Mouse (Mus musculus) heart, postnatal 0 days (tissue): ENCODE data around the gene Hexb. TPM values are rescaled to one million over a fixed set of nuclear protein-coding genes. Genes with fewer than 3 reads are reported as not detected.
A peak's percentile ranks its signal among the peaks of the same experiment; 100 is the strongest.

Experiments
- ATAC-seq: fragments of 200-750 bp; cut with Nextera tagmentation; 2 replicates; pipeline ENCODE4 v1.8.0; 2017; ENCODE audit warnings: low read depth, moderate number of reproducible peaks, moderate library complexity; ENCODE audit not compliant: insufficient read depth
- DNase-seq: peaks from one replicate; pipeline ENCODE4 v3.0.0-alpha.2; 2016; ENCODE audit warnings: low spot score
- H3K27ac ChIP-seq: fragments of 300-500 bp; sonication (generic); 2 replicates; pipeline ENCODE4 v1.5.1; 2014; ENCODE audit warnings: low read depth, mild to moderate bottlenecking
- H3K27me3 ChIP-seq: fragments of 300-500 bp; sonication (generic); 2 replicates; pipeline ENCODE4 v1.6.1; 2014; ENCODE audit warnings: low read length, mixed read lengths; ENCODE audit not compliant: control insufficient read depth, insufficient read depth
- H3K36me3 ChIP-seq: fragments of 300-500 bp; sonication (generic); replicated peaks from 2 replicates; pipeline ENCODE4 v1.6.1; 2014; ENCODE audit warnings: low read length, mixed read lengths; ENCODE audit not compliant: control insufficient read depth, insufficient read depth
- H3K4me1 ChIP-seq: fragments of 300-500 bp; sonication (generic); 2 replicates; pipeline ENCODE4 v1.6.1; 2014; ENCODE audit warnings: antibody characterized with exemption; ENCODE audit not compliant: control insufficient read depth, insufficient read depth
- H3K4me2 ChIP-seq: fragments of 300-500 bp; sonication (generic); 2 replicates; pipeline ENCODE4 v1.6.1; 2014; ENCODE audit warnings: low read depth, mild to moderate bottlenecking, low read length, moderate library complexity
- H3K4me3 ChIP-seq: fragments of 300-500 bp; sonication (generic); 2 replicates; pipeline ENCODE4 v1.5.1; 2014; ENCODE audit warnings: low read depth, low read length
- H3K9ac ChIP-seq: fragments of 300-500 bp; sonication (generic); replicated peaks from 2 replicates; pipeline ENCODE4 v1.6.1; 2014; ENCODE audit warnings: low read depth, low read length, mixed read lengths
- H3K9me3 ChIP-seq: fragments of 300-500 bp; sonication (generic); replicated peaks from 2 replicates; pipeline ENCODE4 v1.6.1; 2016; ENCODE audit warnings: low read length; ENCODE audit not compliant: control insufficient read depth
- CTCF ChIP-seq: IDR thresholded peaks from 2 replicates; pipeline ENCODE4 v1.5.1; 2016; ENCODE audit warnings: antibody characterized with exemption, control low read depth, low read depth
- EP300 ChIP-seq: IDR thresholded peaks from 2 replicates; pipeline ENCODE4 v1.6.1; 2016; ENCODE audit warnings: antibody characterized with exemption, low read depth
- WGBS: fragments of 180-500 bp; shearing (Covaris S2); extraction: QIAGEN DNeasy Blood & Tissue Kit; methylation state at CpG from one replicate; pipeline ENCODE4 v1.1.7; 2014; 5-methylcytosine and 5-hydroxymethylcytosine counted together
- polyA plus RNA-seq: library from polyadenylated mRNA; unstranded; fragments of >200 nt; fragmentation: Nextera tagmentation; extraction: Ambion mirVana; gene quantifications from 2 replicates; pipeline ENCODE4 v1.2.1, GENCODE M21; 2015
- total RNA-seq: library from RNA; depleted of rRNA; stranded (reverse); fragments of >200 nt; gene quantifications from 2 replicates; pipeline ENCODE4 v1.2.3, GENCODE M21; 2014; ENCODE audit warnings: low replicate concordance

Gene Hexb
- total and polyA plus RNA-seq, 2 experiments from 2014 or later = 21.4 to 21.9 TPM

GRCm38 (mm10) chr13:97199123-97199522 lies 966 bp upstream of the Hexb start:
- Histone ChIP-seq H3K27me3 (no peaks in the 10 kb centered on the region), H3K9ac (no peak overlapping the region), H3K36me3 (no peaks in the 10 kb centered on the region), H3K4me1 (no peaks in the 10 kb centered on the region), H3K4me2 (no peak overlapping the region), H3K27ac (no peak overlapping the region), H3K9me3 (no peaks in the 10 kb centered on the region), H3K4me3 (no peak overlapping the region)
- ATAC-seq (no peak), DNase-seq (no peak)
- 74% methylated on average over 2 of the region's 2 CpGs for WGBS
- TF ChIP-seq EP300 (no peak), CTCF (no peak)

- H3K27me3 ChIP-seq = no peaks in the 10 kb centered on the region
Measured at GRCm38 (mm10) chr13:97196925-97197218, 1.3 kb downstream of the Hexb start.

GRCm38 (mm10) chr13:97196186-97196924 lies 1.8 kb downstream of the Hexb start:
- H3K27me3 ChIP-seq = no peaks in the 10 kb centered on the region
- H3K4me3 ChIP-seq = no peak overlapping the region
- WGBS = 82% methylated on average over 12 of the region's 12 CpGs
- H3K9ac ChIP-seq = no peak overlapping the region
- ATAC-seq (no peak), DNase-seq (no peak)
- TF ChIP-seq CTCF (no peak), EP300 (no peak)
- H3K4me2 ChIP-seq = no peak overlapping the region
- no peaks in the 10 kb centered on the region for H3K4me1 ChIP-seq
- no peaks in the 10 kb centered on the region for H3K9me3 ChIP-seq
- H3K36me3 ChIP-seq = no peaks in the 10 kb centered on the region
- no peak overlapping the region for H3K27ac ChIP-seq

More at GRCm38 (mm10) chr13:97196925-97197218, 1.3 kb downstream of the Hexb start:
- H3K4me1 ChIP-seq = no peaks in the 10 kb centered on the region
- ATAC-seq (no peak), DNase-seq (no peak)
- no peaks in the 10 kb centered on the region for H3K36me3 ChIP-seq
- no peak overlapping the region for H3K9ac ChIP-seq
- TF ChIP-seq CTCF (no peak), EP300 (no peak)
- no peak overlapping the region for H3K4me2 ChIP-seq
- WGBS = 90% methylated on average over 2 of the region's 2 CpGs
- no peak overlapping the region for H3K27ac ChIP-seq
- no peak overlapping the region for H3K4me3 ChIP-seq
- H3K9me3 ChIP-seq = no peaks in the 10 kb centered on the region

GRCm38 (mm10) chr13:97193420-97193819 lies 4.7 kb downstream of the Hexb start:
- no peaks in the 10 kb centered on the region for H3K4me1 ChIP-seq
- 0 out of 2 replicates have a peak, but pooled peaks cover 3% of the 10 kb centered on the region for H3K36me3 ChIP-seq
- no peak for ATAC-seq
- H3K9ac ChIP-seq = no peak overlapping the region
- no peak overlapping the region for H3K4me3 ChIP-seq
- H3K9me3 ChIP-seq = no peaks in the 10 kb centered on the region
- no peaks in the 10 kb centered on the region for H3K27me3 ChIP-seq
- H3K4me2 ChIP-seq = no peak overlapping the region
- no peak for TF ChIP-seq CTCF
- peak; percentile 51 for DNase-seq
- WGBS = 41% methylated on average over 7 of the region's 7 CpGs
- H3K27ac ChIP-seq = no peak overlapping the region

GRCm38 (mm10) chr13:97192649-97193048 lies 5.5 kb downstream of the Hexb start:
- Histone ChIP-seq H3K4me2 (no peak overlapping the region), H3K9me3 (no peaks in the 10 kb centered on the region), H3K4me3 (no peak overlapping the region), H3K27me3 (no peaks in the 10 kb centered on the region), H3K4me1 (0 out of 2 replicates have a peak, but pooled peaks cover 4% of the 10 kb centered on the region), H3K36me3 (0 out of 2 replicates have a peak, but pooled peaks cover 4% of the 10 kb centered on the region), H3K9ac (no peak overlapping the region), H3K27ac (no peak overlapping the region)
- WGBS = 93% methylated on average over 11 of the region's 11 CpGs
- ATAC-seq (no peak), DNase-seq (no peak)
- no peak for TF ChIP-seq CTCF

GRCm38 (mm10) chr13:97187693-97188092 lies 10.5 kb downstream of the Hexb start:
- no peak overlapping the region for H3K4me3 ChIP-seq
- H3K4me2 ChIP-seq = no peak overlapping the region
- H3K27me3 ChIP-seq = no peaks in the 10 kb centered on the region
- H3K27ac ChIP-seq = no peak overlapping the region
- DNase-seq = no peak
- 0 out of 2 replicates have a peak, but pooled peaks have one; percentile 34 for ATAC-seq
- H3K36me3 ChIP-seq = 0 out of 2 replicates have a peak, but pooled peaks cover 10% of the 10 kb centered on the region
- 0 out of 2 replicates have a peak, but pooled peaks cover 8% of the 10 kb centered on the region for H3K4me1 ChIP-seq
- no peak for TF ChIP-seq CTCF
- TF ChIP-seq EP300 = no peak
- 45% methylated on average over 5 of the region's 5 CpGs for WGBS
- no peak overlapping the region for H3K9ac ChIP-seq
- no peaks in the 10 kb centered on the region for H3K9me3 ChIP-seq
